ENCODE assay signal across 10 mouse cellular contexts in genomic region chr6:48958053-48958452, GRCm38 (mm10). TPM values are rescaled to one million over a fixed set of nuclear protein-coding genes. Genes with fewer than 3 reads are reported as not detected.
DNase-seq lines count a peak whose midpoint lies in the region; ATAC-seq lines count a peak whose summit lies in the region.
"Had no signal": no experiment of that assay in that cellular context is flagged by ENCODE, and none has a peak within 500 bp of the region (broad histone marks: within the 10 kb centered on the region; RNA-seq: fewer than 3 reads in every experiment).

No protein-coding gene starts in this region.

- H3K36me3 ChIP-seq in embryonic facial prominence, embryonic 14.5 days (ENCODE audit: control insufficient read depth, insufficient read depth, low read length) = no peaks in the 10 kb centered on the region
- H3K36me3 ChIP-seq: liver, embryonic 15.5 days; stomach, embryonic 15.5 days had no signal

- no peaks in the 10 kb centered on the region for H3K9me3 ChIP-seq in embryonic facial prominence, embryonic 14.5 days (ENCODE audit: control insufficient read depth, low read length)
- H3K9me3 ChIP-seq: liver, embryonic 15.5 days; stomach, embryonic 15.5 days had no signal

- WGBS in embryonic facial prominence, embryonic 14.5 days = 47% methylated on average over 1 of the region's 1 CpGs

- peak; percentile 24 for DNase-seq in heart, postnatal 4 days
- DNase-seq in heart, adult 8-10 months (ENCODE audit: low spot score) = no peak
- DNase-seq in ovary, adult 18-20 months (ENCODE audit: low spot score) = peak; percentile 13
- no peak for DNase-seq in ovary, postnatal 10 days (ENCODE audit: low spot score)
- DNase-seq in embryonic facial prominence, embryonic 14.5 days (ENCODE audit: low spot score) = peak; percentile 32
- peak; percentile 13 for DNase-seq in ovary, postnatal 14 days (ENCODE audit: low spot score)
- DNase-seq in urinary bladder, postnatal 25 days (ENCODE audit: low spot score) = no peak
- DNase-seq in thymus, postnatal 4 days = no peak

- no peak for ATAC-seq in embryonic facial prominence, embryonic 14.5 days (ENCODE audit: low read depth)

- no peak overlapping the region for H3K4me2 ChIP-seq in embryonic facial prominence, embryonic 14.5 days (ENCODE audit: low read depth, low read length)
- H3K4me2 ChIP-seq: liver, embryonic 15.5 days; stomach, embryonic 15.5 days had no signal

- no peak overlapping the region for H3K9ac ChIP-seq in embryonic facial prominence, embryonic 14.5 days (ENCODE audit: low read depth, low read length)
- H3K9ac ChIP-seq: liver, embryonic 15.5 days; stomach, embryonic 15.5 days had no signal

- no peak overlapping the region for H3K4me3 ChIP-seq in embryonic facial prominence, embryonic 14.5 days (ENCODE audit: low read depth, low read length)
- H3K4me3 ChIP-seq: liver, embryonic 15.5 days; stomach, embryonic 15.5 days had no signal

- H3K27me3 ChIP-seq in embryonic facial prominence, embryonic 14.5 days (replicated peaks; ENCODE audit: control insufficient read depth, insufficient read depth, low read length) = no peaks in the 10 kb centered on the region
- H3K27me3 ChIP-seq: liver, embryonic 15.5 days; stomach, embryonic 15.5 days had no signal

- H3K27ac ChIP-seq in embryonic facial prominence, embryonic 14.5 days (replicated peaks; ENCODE audit: low read depth, low read length) = no peak overlapping the region
- H3K27ac ChIP-seq: liver, embryonic 15.5 days; stomach, embryonic 15.5 days had no signal

- H3K4me1 ChIP-seq in embryonic facial prominence, embryonic 14.5 days (ENCODE audit: control insufficient read depth, insufficient read depth, low read length) = no peaks in the 10 kb centered on the region
- H3K4me1 ChIP-seq: liver, embryonic 15.5 days; stomach, embryonic 15.5 days had no signal

RNA-seq across cellular contexts. Expression of gene Doxl2, which starts 16.7 kb away (rescaled TPM):
- total RNA-seq in heart, postnatal 4 days (2021) = not detected
- total RNA-seq in heart, adult 8-10 months (2022) = not detected
- not detected in 2 replicates for polyA plus RNA-seq in embryonic facial prominence, embryonic 14.5 days (2014; fragmentation: Nextera tagmentation; extraction: Ambion mirVana)
- polyA plus RNA-seq: liver, embryonic 15.5 days; stomach, embryonic 15.5 days had no signal

RNA-seq across cellular contexts. Expression of gene 1600015I10Rik, which starts 28.4 kb away (rescaled TPM):
- total RNA-seq in heart, postnatal 4 days (2021) = not detected
- not detected for total RNA-seq in heart, adult 8-10 months (2022)
- polyA plus RNA-seq in embryonic facial prominence, embryonic 14.5 days (2014; fragmentation: Nextera tagmentation; extraction: Ambion mirVana) = not detected in 2 replicates
- polyA plus RNA-seq: liver, embryonic 15.5 days; stomach, embryonic 15.5 days had no signal

RNA-seq across cellular contexts. Expression of gene Svs1, which starts 28.6 kb away (rescaled TPM):
- total RNA-seq in heart, postnatal 4 days (2021) = not detected
- total RNA-seq in heart, adult 8-10 months (2022) = not detected
- polyA plus RNA-seq in embryonic facial prominence, embryonic 14.5 days (2014; fragmentation: Nextera tagmentation; extraction: Ambion mirVana) = not detected in 2 replicates
- polyA plus RNA-seq: liver, embryonic 15.5 days; stomach, embryonic 15.5 days had no signal

Comparison
In these comparisons a context has a peak if more than half of its experiments do, and no peak if none do; other contexts are left out.
1. DNase-seq: peak in heart, postnatal 4 days (single experiment), ovary, adult 18-20 months (single experiment), embryonic facial prominence, embryonic 14.5 days (single experiment) and ovary, postnatal 14 days (single experiment); none in heart, adult 8-10 months (single experiment), ovary, postnatal 10 days (single experiment), urinary bladder, postnatal 25 days (single experiment) and thymus, postnatal 4 days (single experiment).